Mouse (Mus musculus): ENCODE measurements around the gene Hip1r. TPM values are rescaled to one million over a fixed set of nuclear protein-coding genes. Genes with fewer than 3 reads are reported as not detected.

Hip1r gene
- polyA plus RNA-seq, 1 experiment from 2014 or later = 26.9 TPM

DNA sequence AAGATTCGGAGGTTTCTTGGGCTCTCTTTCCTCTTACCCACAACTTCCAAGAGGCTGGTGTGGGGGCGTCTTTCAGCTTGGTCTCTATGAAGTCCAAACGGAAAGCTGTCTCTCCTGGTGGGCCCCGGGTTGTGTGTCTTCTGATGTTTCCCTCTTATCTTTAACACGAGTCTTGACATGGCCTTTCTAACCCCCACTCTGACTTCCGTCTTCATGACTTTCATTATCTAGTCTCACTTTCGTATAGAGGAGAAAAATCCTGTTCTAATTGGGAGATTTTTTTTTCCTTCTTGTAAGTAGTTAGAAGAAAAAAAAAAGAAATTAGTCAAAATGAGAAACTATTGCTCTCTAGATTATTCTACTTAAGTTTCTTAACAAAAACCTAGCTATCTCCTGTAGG lies 48.9 kb downstream of the Hip1r start:
- Histone ChIP-seq H3K9me3 (no peaks in the 10 kb centered on the region), H3K27me3 (no peaks in the 10 kb centered on the region), H3K27ac (replicated peaks) (no peak overlapping the region), H3K4me3 (no peak overlapping the region), H3K36me3 (no peaks in the 10 kb centered on the region), H3K4me1 (peaks cover 66% of the 10 kb centered on the region), H3K9ac (replicated peaks) (no peak overlapping the region), H3K4me2 (replicated peaks) (no peak overlapping the region)
- 83% methylated on average over 7 of the region's 7 CpGs for WGBS
- no peak for ATAC-seq (replicated peaks)

DNA sequence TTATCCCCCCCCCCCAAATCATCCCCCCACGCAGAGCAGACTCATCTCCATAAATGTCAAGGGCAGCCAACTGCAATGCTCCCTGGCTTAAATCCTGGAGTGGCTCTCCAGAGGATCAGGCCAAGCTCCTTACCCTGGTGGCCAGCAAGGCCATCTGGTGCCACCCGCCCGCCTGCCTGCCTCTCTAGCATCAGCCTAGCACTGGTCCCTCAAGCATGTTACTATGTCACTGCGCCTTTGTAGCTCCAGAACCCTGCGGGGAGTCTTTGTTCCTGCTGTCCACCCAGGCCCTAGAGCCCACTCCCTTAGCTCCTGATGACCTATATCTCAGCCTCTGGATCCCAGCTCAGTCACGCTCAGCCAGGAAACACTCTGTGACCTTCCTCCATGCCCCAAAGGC lies 51.2 kb downstream of the Hip1r start:
- peaks cover 67% of the 10 kb centered on the region for H3K4me1 ChIP-seq
- H3K4me2 ChIP-seq (replicated peaks) = no peak overlapping the region
- H3K9ac ChIP-seq (replicated peaks) = no peak overlapping the region
- peak overlapping the region; percentile 95 for H3K27ac ChIP-seq (replicated peaks)
- no peak for ATAC-seq (replicated peaks)
- H3K36me3 ChIP-seq = no peaks in the 10 kb centered on the region
- no peaks in the 10 kb centered on the region for H3K27me3 ChIP-seq
- H3K4me3 ChIP-seq = no peak overlapping the region
- no peaks in the 10 kb centered on the region for H3K9me3 ChIP-seq
- WGBS = 65% methylated on average over 6 of the region's 6 CpGs

DNA sequence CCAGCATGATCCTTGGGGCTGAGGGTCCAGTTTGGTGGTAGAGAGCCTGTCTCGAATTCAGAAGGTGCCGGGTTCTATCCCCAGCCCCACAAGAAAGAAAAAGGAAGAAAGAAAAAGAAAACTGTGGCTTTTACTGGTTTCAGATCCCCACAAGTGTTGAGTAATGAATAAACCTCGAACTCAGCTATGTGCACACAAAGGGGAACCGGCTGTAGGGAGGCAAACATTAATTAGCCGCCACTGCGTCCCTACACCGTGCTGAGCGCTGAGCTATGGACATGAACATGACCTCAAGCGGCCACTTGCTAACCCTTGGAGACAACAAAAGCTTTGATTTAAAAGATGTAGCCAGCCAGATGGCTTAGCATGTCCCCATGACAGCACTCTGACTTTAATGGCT lies 51.7 kb downstream of the Hip1r start:
- no peak overlapping the region for H3K4me2 ChIP-seq (replicated peaks)
- peaks cover 67% of the 10 kb centered on the region for H3K4me1 ChIP-seq
- H3K9ac ChIP-seq (replicated peaks) = no peak overlapping the region; the same call in 1 of the 2 replicates

DNA sequence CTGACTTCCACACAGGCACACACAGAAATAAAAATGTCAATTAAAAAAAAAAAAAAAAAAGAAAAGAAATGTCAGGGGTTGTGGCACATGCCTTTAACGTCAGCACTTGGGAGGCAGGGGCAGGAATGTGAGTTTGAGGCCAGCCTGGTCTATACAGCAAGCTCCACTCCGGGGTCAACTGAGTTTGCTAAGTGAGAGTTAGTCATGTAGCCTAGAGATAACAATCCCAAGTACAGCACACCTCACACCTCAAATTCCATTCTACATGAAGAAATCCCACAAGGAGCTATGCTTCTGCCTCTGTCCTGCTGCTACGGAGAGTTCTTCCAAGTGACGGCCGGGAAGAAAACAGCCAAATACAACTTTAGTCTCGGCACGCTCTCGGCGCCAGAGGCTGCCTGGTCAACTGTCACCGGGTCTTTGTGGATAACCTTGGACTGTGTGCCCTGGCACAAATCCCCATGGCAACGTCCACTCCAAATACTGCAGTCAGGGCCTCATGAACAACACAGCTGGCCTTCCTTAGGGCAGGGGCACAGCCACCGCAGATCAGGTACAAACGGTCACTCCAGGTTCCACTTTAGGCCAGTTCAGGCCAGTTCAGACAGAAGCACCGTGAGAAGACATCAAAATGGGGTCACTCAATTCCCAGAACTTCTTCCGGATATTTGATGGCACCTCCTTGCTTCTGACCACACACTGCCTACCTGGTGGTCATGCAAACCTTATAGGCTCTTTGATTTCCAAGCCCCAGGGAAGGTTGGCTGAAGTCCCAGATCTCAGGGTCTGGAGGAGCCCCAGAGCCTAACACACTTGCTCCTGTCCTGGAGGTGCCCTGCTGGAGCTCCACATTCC lies 52.4 kb downstream of the Hip1r start:
- Histone ChIP-seq H3K4me2 (replicated peaks) (0 out of 2 replicates have a peak overlapping the region, but pooled peaks have one; percentile 2), H3K9ac (replicated peaks) (no peak overlapping the region; the same call in 1 of the 2 replicates), H3K4me3 (no peak overlapping the region), H3K27ac (replicated peaks) (peak overlapping the region; percentile 95), H3K36me3 (no peaks in the 10 kb centered on the region), H3K4me1 (peaks cover 67% of the 10 kb centered on the region), H3K9me3 (no peaks in the 10 kb centered on the region), H3K27me3 (no peaks in the 10 kb centered on the region)
- WGBS = 78% methylated on average over 15 of the region's 15 CpGs
- no peak for ATAC-seq (replicated peaks)

More for the DNA sequence above, 51.7 kb downstream of the Hip1r start:
- no peaks in the 10 kb centered on the region for H3K27me3 ChIP-seq
- H3K36me3 ChIP-seq = no peaks in the 10 kb centered on the region
- ATAC-seq (replicated peaks) = no peak
- H3K4me3 ChIP-seq = no peak overlapping the region
- peak overlapping the region; percentile 95; the same call in 1 of the 2 replicates for H3K27ac ChIP-seq (replicated peaks)
- no peaks in the 10 kb centered on the region for H3K9me3 ChIP-seq
- WGBS = 32% methylated on average over 9 of the region's 9 CpGs

DNA sequence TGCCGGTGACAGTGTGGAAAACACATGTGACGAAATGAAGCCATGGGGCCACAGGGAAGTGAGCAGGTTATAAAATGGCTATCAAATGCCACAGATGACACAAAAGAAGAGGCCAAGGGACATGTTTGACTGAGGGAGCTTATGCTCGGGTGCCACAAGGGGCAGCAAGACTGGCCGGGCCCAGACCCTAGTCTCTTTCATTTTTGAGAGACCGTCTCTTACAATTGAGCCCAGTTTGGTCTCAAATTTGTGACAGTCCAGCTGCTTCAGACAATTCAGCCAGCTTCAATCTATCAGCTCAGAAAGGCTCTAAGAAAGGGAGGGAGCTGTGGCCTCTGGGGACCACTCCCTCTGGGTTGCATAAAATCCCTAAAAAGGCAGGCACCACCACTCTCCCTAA lies 53.1 kb downstream of the Hip1r start:
- WGBS = 41% methylated on average over 5 of the region's 5 CpGs
- Histone ChIP-seq H3K4me2 (replicated peaks) (0 out of 2 replicates have a peak overlapping the region, but pooled peaks have one; percentile 3), H3K36me3 (no peaks in the 10 kb centered on the region), H3K9ac (replicated peaks) (no peak overlapping the region), H3K4me1 (peaks cover 67% of the 10 kb centered on the region), H3K27ac (replicated peaks) (peak overlapping the region; percentile 95), H3K9me3 (no peaks in the 10 kb centered on the region), H3K27me3 (no peaks in the 10 kb centered on the region), H3K4me3 (no peak overlapping the region)
- ATAC-seq (replicated peaks) = no peak

DNA sequence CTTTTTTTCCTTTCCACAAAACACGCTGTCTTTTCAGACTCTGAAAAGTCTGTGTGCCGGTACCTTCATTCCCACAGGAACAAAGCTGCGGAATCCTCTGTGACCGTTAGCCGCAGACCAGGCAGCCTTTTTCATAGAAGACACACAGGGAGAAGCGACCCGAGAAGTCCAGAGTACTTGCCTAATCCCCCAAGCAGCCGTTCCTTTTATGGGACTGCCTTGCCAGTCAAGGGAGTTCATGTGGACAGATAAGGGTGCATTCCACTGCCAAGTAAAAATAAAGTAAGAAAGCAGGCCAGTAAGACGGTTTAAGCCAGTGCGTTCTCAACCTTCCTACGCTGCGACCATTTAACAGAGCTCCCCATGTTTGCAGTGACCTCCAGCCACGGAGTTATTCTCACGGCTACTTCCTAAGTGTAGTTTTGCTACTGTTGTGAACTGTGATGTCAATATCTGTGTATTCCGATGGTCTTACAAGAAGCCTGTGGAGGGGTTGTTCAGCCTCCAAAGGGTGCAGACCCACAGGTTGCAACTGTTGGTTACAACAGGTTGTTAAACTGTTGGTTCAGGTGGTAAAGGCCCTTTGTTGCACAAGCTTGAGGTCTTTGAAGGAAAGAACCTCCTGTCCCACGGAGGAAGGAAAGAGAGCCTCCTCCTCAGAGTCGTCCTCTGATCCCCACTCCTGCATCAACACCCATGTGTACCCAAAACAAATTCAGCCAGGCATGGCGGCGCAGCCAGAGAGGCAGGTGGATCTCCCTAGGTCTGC lies 54.5 kb downstream of the Hip1r start:
- H3K4me3 ChIP-seq = peak overlapping the region; percentile 17; the same call in 1 of the 2 replicates
- ATAC-seq (replicated peaks) = no peak
- WGBS = 44% methylated on average over 19 of the region's 19 CpGs

DNA sequence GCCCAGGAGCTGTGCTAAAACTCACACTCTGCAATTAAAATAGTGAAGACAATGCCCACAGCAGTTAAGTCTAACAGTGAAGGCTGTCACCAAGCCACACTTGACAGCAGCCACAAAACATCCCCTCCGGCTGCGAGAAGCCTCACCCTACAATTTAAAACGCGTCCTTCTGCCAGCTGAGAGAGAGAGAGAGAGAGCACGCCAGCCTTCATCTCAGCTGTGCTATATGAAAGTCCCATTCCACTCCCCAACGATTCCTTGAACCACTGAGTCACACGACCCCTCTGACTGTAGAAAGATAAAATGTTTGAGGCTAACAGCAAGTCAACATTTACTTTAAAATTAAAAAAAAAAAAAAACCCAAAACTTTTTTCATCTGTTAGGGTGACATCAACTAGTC lies 55.3 kb downstream of the Hip1r start:
- Histone ChIP-seq H3K27ac (replicated peaks) (peak overlapping the region; percentile 95), H3K4me2 (replicated peaks) (peak overlapping the region; percentile 62), H3K9ac (replicated peaks) (peak overlapping the region; percentile 27), H3K27me3 (no peaks in the 10 kb centered on the region), H3K4me1 (peaks cover 69% of the 10 kb centered on the region), H3K36me3 (no peaks in the 10 kb centered on the region), H3K4me3 (peak overlapping the region; percentile 90), H3K9me3 (no peaks in the 10 kb centered on the region)
- ATAC-seq (replicated peaks) = peak; percentile 27; the same call in 1 of the 2 replicates
- 14% methylated on average over 7 of the region's 7 CpGs for WGBS

More for the DNA sequence above, 54.5 kb downstream of the Hip1r start:
- H3K4me2 ChIP-seq (replicated peaks) = peak overlapping the region; percentile 62
- peak overlapping the region; percentile 95 for H3K27ac ChIP-seq (replicated peaks)
- no peaks in the 10 kb centered on the region for H3K9me3 ChIP-seq
- peak overlapping the region; percentile 27 for H3K9ac ChIP-seq (replicated peaks)
- H3K4me1 ChIP-seq = peaks cover 72% of the 10 kb centered on the region
- H3K27me3 ChIP-seq = no peaks in the 10 kb centered on the region
- no peaks in the 10 kb centered on the region for H3K36me3 ChIP-seq

DNA sequence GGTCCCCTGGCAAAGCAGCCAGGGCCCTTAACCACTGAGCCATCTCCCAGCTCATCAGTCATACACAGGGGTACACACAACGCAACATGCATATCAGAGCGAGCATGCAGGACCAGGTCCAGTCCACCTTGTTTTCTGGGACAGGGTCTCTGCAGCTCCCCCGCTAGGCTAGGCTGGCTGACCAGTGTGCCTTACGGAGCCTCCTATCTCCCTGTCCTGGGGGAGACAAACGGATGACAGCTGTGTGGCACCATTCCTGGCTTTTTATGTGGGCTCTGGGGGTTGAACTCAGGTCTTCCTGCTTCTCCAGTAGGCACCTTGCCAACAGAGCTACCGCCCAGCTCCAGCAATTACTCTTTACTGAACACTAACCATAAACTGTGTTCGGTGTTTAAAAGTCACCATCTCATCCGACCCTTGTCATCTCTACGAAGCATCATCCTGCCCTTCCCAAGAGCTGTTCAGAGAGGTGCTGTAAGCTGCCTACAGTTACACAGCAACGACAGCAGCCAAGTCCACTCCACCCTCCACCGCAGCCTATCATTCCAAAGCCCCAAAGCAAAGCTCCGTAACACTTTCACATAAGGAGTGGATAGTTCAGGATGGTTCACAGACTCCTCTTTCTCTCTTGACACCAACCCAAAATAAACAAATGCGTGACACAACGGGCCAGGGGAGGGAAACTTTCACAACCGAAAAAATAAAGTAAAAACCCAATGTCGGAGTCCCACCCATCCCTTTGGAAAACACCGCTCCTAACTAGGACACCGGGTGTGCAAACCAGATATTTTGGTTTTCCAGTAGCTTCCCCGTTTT lies 56.0 kb downstream of the Hip1r start:
- Histone ChIP-seq H3K9ac (replicated peaks) (peak overlapping the region; percentile 96), H3K4me2 (replicated peaks) (peak overlapping the region; percentile 62), H3K27ac (replicated peaks) (peak overlapping the region; percentile 95), H3K4me1 (peaks cover 63% of the 10 kb centered on the region), H3K4me3 (peak overlapping the region; percentile 90), H3K27me3 (no peaks in the 10 kb centered on the region), H3K9me3 (no peaks in the 10 kb centered on the region), H3K36me3 (no peaks in the 10 kb centered on the region)
- ATAC-seq (replicated peaks) = no peak
- WGBS = 80% methylated on average over 19 of the region's 19 CpGs

DNA sequence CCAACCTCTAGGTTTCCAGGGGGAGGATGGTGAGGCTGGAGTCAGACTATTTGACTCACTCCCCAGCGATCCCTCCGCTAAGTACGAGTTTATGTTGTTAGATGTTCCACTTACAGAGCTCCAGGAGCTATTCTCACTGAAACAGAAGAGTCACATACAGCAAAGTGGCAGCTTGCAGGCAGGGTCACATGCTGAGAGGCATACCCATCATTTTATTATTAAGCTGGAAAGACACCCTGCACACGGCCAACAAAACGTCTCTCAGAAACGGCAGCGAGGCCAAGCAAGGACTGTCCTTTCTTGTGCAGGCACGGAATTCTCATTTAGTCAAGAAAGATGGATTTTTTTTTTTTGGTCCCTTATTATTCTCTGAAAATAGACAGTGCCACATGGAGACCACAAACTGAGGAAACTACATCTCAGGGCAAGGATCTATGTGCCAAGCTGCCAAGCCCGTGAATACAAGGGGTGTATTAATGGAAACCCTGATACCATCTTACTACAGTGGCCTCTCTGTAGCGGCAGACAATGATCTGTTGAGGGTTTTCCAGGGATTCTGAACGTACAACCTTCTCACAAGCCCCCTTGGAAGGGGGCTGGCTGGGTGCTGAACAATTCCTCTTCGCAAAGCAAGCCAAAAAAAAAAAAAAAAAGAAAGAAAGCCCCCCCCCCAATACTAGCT lies 57.1 kb downstream of the Hip1r start:
- Histone ChIP-seq H3K36me3 (no peaks in the 10 kb centered on the region), H3K27ac (replicated peaks) (peak overlapping the region; percentile 95), H3K4me1 (peaks cover 52% of the 10 kb centered on the region), H3K4me3 (peak overlapping the region; percentile 90), H3K27me3 (no peaks in the 10 kb centered on the region), H3K9me3 (no peaks in the 10 kb centered on the region), H3K4me2 (replicated peaks) (peak overlapping the region; percentile 62), H3K9ac (replicated peaks) (peak overlapping the region; percentile 96)
- peak; percentile 20; the same call in 1 of the 2 replicates for ATAC-seq (replicated peaks)
- WGBS = 9% methylated on average over 12 of the region's 12 CpGs

DNA sequence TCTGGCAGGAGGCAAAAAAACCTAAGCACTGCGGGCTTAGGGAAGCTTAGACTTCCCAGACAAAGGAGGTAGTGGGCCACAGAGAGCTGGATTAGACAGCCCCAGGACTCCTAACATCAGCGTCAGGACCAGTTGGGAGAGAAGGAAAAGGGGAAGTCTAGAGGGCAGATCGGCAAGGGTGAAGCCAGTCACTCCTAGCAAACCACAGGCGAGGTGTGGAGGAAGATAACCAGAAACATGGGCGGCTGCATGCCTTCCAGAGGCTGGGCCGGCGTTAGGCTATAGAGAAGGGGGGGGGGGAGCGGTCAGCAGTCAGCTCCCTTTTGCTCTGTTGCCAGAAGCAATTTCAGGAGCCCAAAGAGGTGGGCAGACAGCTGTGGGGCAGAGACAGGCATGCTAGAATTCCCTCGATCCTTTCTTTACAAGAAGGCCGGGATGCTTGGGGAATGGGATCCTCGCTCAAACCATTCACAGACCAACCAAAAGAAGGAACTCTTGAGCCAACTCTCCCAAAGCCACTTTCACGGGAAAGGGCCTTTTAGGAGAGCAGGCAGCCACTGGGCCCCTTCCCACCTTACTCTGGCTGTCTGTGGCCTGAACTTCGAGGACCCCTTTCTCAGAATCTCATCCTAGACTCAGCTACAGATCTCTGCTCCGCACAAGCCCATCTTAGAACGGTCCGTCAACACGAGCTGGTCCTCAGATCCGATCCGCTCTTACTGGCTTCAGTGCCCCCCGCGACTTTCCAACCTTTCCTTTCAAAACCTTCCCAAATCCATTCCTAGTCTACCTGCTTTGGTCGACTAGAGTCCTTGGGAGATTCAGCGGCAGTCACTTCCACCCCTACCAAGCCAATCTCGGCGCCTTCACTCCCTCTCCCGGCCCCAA lies 57.9 kb downstream of the Hip1r start:
- H3K4me1 ChIP-seq = peaks cover 46% of the 10 kb centered on the region
- peak; percentile 23 for ATAC-seq (replicated peaks)
- peak overlapping the region; percentile 95 for H3K27ac ChIP-seq (replicated peaks)
- H3K36me3 ChIP-seq = no peaks in the 10 kb centered on the region
- WGBS = under 1% methylated on average over 26 of the region's 26 CpGs
- H3K27me3 ChIP-seq = no peaks in the 10 kb centered on the region
- peak overlapping the region; percentile 62 for H3K4me2 ChIP-seq (replicated peaks)
- H3K9ac ChIP-seq (replicated peaks) = peak overlapping the region; percentile 96
- peak overlapping the region; percentile 90 for H3K4me3 ChIP-seq
- H3K9me3 ChIP-seq = no peaks in the 10 kb centered on the region

Data from forebrain, embryonic 15.5 days (tissue).